Mouse (Mus musculus): ENCODE measurements around the gene Ckap5. TPM values are rescaled to one million over a fixed set of nuclear protein-coding genes. Genes with fewer than 3 reads are reported as not detected.
A peak's percentile ranks its signal among the peaks of the same experiment; 100 is the strongest.
"Not testable (repeated sequence)": the region's sequence is repeated elsewhere in the genome, so short reads cannot be mapped to it uniquely, and the experiment has no call there.

Ckap5 gene
- 10 to 100 TPM; 44.4 to 51.3 TPM for total RNA-seq (2021)
- long read RNA-seq, experiment 1, partial matches to known transcripts: 3 of 5 reads
- long read RNA-seq, experiment 1, other reads (novel, unspliced or antisense): 2 of 5 reads
- long read RNA-seq, experiment 2, full-length matches to known transcripts: 8 of 12 reads
- long read RNA-seq, experiment 2, partial matches to known transcripts: 3 of 12 reads
- long read RNA-seq, experiment 2, other reads (novel, unspliced or antisense): 1 of 12 reads

GRCm38 (mm10) chr2:91526294-91527146 lies at the start of gene Ckap5:
Gene Ckap5 (plus strand): TSS chr2:91526762.
- DNase-seq: peak; percentile 93

DNA sequence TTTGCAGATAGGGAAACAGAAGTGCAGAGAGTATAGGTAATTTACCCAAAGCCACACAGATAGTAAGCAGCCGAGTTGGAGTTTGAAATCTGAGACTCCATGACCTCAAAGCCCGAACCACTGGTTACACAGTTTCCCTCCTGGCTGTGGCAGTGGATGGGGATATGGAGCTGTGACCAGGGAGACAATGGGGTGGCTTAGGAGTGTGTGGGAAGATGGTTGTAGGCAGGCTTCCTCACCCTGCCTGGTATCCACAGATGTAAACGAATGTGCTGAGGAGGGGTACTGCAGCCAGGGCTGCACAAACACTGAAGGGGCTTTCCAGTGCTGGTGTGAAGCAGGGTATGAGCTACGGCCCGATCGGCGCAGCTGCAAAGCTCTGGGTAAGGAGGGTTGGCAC lies 49.7 kb upstream of the Ckap5 start:
- DNase-seq: no peak

GRCm38 (mm10) chr2:91480399-91480801 lies 46.2 kb upstream of the Ckap5 start:
- no peak for DNase-seq

DNA sequence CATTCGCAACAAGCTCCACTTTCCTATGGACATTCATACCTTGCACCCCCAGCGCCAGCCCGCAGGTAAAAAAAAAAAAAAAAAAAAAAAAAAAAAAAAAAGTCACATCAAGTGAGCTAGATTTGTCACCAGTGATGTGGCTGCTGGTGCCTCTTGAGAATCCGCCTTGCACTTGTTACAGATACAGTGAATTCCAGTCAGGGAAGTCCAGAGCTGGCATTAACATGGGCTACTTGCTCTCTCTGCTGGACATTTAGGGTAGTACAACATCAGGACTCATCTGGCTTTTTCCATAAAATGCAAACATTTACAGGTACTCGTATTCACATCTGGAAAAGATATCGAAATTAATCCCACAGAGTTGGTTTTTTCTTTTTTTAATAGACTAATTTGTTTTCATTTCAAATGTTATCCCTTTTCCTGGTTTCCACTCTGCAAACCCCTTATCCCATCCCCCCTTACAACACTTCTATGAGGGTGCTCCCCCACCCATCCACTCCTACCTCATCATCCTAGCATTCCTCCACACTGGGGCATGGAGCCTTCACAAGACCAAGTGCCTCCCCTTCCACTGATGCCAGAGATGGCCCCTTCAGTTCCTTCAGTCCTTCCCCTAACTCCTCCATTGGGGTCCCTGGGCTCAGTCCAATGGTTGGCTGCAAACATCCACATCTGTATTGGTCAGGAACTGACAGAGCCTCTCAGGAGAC lies 45.6 kb upstream of the Ckap5 start:
- peak; percentile 65 for DNase-seq

DNA sequence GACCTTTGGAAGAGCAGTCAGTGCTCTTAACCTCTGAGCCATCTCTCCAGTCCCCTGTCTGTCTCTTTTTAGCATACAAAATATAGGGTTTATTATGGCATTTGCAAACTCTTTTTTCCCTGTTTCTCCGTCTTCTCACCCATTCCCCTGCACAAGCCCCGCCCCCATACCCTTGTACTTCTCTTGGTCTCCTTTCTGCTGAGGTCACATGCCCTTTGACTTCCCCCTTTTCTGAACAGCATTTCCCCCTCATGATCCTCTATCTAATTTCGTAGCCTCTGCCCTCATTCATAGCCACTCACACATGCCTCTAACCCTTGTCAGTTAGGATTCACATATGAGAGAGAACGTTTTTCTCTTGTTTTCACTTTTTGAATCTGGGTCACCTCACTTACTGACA lies 41.9 kb upstream of the Ckap5 start:
- no peak for DNase-seq

DNA sequence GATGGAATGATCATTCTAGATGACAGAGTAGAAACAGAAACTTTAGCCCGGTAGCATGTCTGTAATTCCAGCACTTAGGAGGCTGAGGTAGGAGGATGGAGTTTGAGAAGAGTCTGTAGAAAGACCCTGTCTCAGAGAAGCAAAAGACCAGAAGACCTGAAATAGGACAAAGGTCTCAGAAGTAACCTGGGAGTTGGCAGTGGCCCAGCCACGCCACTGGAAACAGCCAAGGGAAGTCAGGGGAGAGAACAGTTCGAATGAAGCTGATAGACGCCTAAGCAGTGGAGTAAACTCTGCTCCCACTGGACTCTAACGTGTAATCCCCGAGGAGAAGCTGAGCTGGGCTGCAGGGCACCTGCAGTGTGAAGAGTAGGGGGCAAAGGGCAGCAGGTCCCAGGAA lies 41.3 kb upstream of the Ckap5 start:
- no peak for DNase-seq

GRCm38 (mm10) chr2:91487295-91487694 lies 39.3 kb upstream of the Ckap5 start:
- DNase-seq: not testable (repeated sequence)

DNA sequence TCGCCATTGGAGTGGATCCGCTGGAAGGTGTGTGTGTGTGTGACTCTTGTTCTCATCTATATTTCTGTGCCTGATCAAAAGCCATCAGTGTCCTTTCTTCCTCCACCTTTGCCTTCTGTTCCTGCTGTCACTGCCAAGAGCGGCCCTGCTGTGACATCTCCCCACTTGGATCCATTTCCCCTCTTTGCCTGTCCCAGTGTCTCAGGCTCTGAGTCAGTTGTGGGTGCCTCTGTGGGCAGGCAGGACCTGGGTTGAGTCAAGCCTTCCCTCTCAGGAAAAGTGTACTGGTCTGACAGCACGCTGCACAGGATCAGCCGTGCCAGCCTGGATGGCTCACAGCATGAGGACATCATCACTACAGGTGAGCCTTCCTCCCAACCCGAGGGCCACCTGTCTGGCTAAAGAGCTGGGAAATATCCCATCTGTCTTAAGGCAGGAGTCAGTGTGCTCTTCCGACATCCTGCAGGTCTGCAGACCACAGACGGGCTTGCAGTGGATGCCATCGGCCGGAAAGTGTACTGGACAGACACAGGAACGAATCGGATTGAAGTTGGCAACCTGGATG lies 34.4 kb upstream of the Ckap5 start:
- DNase-seq: no peak

- DNase-seq: no peak
These were observed 32.6 kb upstream of the Ckap5 start for GRCm38 (mm10) chr2:91493981-91494380.

- DNase-seq: no peak
These were observed 28.4 kb upstream of the Ckap5 start for GRCm38 (mm10) chr2:91498093-91498719.

DNA sequence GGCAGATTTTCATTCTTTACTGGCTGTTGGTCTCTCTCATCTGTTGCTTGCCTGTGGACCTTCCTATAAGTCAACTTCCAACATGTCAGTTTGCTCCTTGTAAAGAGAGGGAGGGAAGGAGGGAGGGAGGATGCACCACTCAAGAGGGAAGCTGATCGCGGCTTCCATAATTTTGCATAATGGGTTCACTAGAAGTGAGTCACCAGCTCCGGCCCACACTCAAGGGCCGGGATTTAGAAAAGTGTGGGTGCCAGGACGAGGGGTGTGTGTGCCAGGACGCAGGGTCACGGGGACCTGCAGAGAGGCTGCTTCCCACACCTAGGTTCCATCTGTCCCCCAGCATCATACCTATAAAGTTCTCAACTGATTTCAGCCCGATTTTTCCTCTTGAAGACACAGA lies 18.5 kb upstream of the Ckap5 start:
- no peak for DNase-seq

DNA sequence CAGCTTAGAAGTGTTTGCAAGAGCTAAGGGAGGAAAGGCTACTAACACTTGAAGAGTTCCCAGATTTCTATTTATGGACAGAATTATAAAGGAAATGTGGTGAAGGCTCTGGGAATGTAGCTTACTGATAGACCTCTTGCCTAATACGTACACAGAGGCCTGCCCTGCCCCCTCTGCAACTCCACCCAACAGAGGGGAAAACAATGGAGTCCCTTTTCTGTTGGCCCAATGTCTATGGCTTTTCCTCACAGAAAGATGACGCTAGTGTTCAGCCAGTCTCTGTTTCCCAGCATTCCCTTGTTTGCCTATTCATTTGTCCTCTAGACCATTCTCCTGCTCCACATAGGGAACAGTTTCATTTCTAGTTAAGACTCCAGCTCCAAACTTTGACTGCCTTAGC lies 9.4 kb upstream of the Ckap5 start:
- no peak for DNase-seq

DNA sequence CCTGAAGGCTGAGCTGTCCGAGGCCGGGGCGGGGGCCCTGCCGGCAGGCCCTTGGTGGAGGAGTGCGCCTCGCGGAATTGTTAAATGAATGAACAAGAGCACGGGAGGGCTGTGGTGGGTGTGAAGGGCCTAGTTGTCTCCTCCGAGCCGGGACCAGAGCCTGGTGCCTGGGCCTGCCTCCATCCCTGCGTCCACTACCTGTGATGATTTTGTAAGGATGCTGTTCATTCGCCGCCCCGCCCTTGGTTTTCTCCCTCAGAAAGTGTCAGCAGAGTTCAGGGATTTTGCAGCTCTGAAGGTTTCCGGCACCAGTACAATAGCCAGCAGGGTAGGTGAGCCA lies 555 bp downstream of the Ckap5 start:
- DNase-seq: no peak

GRCm38 (mm10) chr2:91537588-91538205 lies 11.1 kb downstream of the Ckap5 start:
- peak; percentile 93 for DNase-seq

DNA sequence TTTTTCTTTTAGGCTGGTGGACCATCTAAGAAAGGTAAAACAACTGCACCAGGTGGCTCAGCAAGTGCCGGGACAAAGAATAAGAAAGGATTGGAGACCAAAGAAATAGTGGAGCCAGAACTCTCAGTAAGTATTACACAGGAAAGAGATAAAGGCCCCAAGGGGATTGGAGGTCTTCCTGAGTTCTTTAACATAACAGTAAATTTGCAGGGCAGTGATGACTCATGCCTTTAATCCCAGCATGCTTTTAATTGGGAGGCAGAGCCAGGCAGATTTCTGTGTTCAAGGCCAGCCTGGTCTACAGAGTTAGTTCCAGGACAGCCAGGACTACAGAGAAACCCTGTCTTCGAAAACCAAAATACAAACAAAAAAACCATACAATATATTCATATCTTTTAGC lies 41.6 kb downstream of the Ckap5 start:
- DNase-seq: no peak

GRCm38 (mm10) chr2:91580894-91581293 lies 54.3 kb downstream of the Ckap5 start:
- DNase-seq: no peak

GRCm38 (mm10) chr2:91586242-91586641 lies 59.7 kb downstream of the Ckap5 start:
- no peak for DNase-seq

- no peak for DNase-seq
These were observed 73.9 kb downstream of the Ckap5 start for GRCm38 (mm10) chr2:91600475-91600874.

DNA sequence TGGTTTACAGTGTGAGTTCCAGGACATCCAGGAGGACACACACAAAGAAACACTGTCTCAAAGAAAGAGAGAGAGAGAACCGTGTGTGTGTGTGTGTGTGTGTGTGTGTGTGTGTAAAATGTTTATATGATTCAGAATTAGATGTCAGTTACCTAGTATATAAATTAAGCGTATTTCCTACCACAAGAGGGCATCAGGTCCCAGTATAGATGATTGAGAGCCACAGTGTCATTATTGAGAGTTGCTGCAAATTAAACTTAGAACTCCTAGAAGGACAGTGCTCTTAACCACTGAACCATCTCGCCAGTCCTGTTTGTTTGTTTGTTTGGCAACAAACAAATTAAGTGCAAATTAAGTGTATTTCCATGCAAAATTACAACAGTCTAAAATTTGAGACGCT lies 75.8 kb downstream of the Ckap5 start:
- DNase-seq: no peak

DNA sequence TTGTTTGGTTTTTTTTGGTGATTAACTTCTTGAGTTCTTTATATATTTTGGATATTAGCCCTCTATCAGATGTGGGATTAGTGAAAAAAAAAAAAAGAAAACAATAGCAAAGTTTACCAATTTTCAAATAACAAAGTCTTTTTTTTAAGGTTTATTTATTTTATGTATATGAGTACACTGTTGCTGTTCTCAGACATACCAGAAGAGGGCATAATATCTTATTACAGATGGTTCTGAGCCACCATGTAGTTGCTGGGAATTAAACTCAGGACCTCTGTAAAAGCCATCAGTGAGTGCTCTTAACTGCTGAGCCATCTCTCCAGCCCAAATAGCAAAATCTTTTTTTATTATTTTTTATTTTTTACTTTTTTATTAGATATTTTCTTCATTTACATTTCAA lies 82.8 kb downstream of the Ckap5 start:
- DNase-seq: not testable (repeated sequence)

DNA sequence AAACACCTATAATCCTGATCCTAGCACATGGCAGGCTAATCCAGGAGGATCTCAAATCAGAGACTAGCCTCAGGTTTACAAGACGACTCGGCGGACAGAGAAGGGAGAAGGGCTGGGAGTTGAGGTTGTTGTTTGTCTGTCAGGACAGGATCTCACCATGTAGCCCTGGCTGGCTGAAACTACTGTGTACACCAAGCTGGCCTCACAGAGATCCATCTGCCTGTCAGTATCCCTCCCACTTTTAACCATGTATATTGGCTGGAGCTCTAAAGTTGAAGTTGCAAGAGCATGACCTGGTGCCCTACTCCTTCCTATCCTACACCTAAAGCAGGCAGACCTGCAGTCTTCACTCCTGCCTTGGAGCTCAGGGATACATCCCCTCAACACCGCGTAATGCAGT lies 95.8 kb downstream of the Ckap5 start:
- DNase-seq: no peak

DNA sequence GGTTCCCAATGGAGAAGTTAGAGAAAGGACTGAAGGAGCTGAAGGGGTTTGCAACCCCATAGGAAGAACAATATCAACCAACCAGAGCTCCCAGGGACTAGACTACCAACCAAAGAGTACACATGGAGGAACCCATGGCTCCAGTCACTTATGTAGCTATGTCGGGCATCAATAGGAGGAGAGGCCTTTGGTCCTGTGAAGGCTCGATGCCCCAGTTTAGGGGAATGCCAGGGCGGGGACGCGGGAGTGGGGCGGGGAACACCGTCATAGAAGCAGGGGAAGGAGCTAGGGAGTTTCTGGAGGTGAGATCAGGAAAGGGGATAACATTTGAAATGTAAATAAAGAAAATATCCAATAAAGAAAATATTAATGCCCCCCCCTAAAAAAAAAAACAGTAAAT lies 96.8 kb downstream of the Ckap5 start:
- DNase-seq: not testable (repeated sequence)
